Mouse (Mus musculus) embryo, embryonic 11.5 days (tissue): ENCODE data around the gene Spin1.

Source experiments
- DNase-seq: peaks from one replicate; pipeline ENCODE4 v3.0.0-alpha.2; 2012; ENCODE audit warnings: low read depth, low spot score

The Spin1 gene

GRCm38 (mm10) chr13:51193893-51194292 is 93.2 kb downstream of the Spin1 start:
- no peak for DNase-seq

GRCm38 (mm10) chr13:51197699-51198098 is 97.0 kb downstream of the Spin1 start:
- DNase-seq = no peak

- DNase-seq = peak; percentile 31
These were observed 97.5 kb downstream of the Spin1 start for GRCm38 (mm10) chr13:51198186-51198585.
